Mouse (Mus musculus) heart, adult 2 months (tissue): Measurements from ENCODE around the gene D430042O09Rik.

Experiments used
- CTCF ChIP-seq: fragments of 200-600 bp; IDR thresholded peaks from 2 replicates; pipeline ENCODE4 v1.8.1; 2022; ENCODE audit warnings: antibody characterized with exemption, mild to moderate bottlenecking, moderate library complexity
- POLR2A ChIP-seq: fragments of 200-500 bp; IDR thresholded peaks from 2 replicates; pipeline ENCODE4 v1.6.1; 2011; ENCODE audit warnings: mild to moderate bottlenecking, low read depth, low read length, control low read depth; ENCODE audit not compliant: insufficient read depth

DNA sequence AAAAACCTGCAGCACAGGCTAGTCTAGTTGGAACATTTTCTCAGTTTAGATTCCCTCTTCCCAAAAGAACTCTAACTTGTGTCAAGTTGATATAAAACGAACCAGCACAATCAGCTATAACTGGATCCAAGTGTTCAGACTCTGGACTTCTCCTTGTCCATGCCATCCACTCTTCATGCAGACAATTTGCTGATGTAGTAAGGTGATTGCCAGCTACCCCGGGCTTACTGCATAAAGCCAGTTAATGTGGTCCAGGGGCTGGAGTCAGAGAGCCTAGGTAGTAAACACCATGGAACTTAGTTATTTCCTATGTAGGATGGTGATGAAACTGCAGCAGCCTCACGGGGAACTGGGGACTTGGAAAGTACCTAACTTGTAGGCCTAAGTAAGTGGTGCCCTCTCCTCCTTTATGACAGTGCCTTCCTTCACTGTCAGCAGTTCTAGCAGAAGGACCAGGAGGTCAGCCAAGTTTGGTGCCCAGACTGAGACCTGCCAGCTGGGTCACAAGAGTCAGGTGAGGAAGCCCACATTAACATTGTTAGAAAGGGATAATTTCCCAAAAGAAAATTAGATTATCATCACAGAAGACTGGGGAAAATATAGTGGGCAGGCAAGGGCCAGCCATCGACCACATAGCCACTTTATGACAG is 28.8 kb downstream of the D430042O09Rik start:
- TF ChIP-seq CTCF, result no peak
- no peak for TF ChIP-seq POLR2A
